Mouse (Mus musculus) small intestine, adult 2 months (tissue): ENCODE measurements around the gene Ppm1b.

ENCODE experiments used
- CTCF ChIP-seq: fragments of 200-500 bp; IDR thresholded peaks from 2 replicates; pipeline ENCODE4 v1.5.1; 2012; ENCODE audit warnings: low read depth, mild to moderate bottlenecking, control low read depth, inconsistent platforms, low read length, moderate library complexity, mixed read lengths; ENCODE audit not compliant: insufficient replicate concordance, insufficient read length; ENCODE audit errors: extremely low read depth
- POLR2A ChIP-seq: fragments of 200-500 bp; IDR thresholded peaks from 2 replicates; pipeline ENCODE4 v1.6.1; 2012; ENCODE audit warnings: low read depth, mild to moderate bottlenecking, control low read depth, inconsistent platforms, low read length, moderate library complexity

GRCm38 (mm10) chr17:84958411-84958911 lies 1.9 kb downstream of the Ppm1b start:
- no peak for TF ChIP-seq CTCF
- no peak for TF ChIP-seq POLR2A
